Mouse (Mus musculus) gastrocnemius, adult 2 months (tissue): Measurements from ENCODE around the gene Sept12. TPM values are rescaled to one million over a fixed set of nuclear protein-coding genes. Genes with fewer than 3 reads are reported as not detected.

Source experiments
- DNase-seq: peaks from one replicate; pipeline ENCODE4 v3.0.0; 2022
- H3K27ac ChIP-seq: fragments of 200-600 bp; 2 replicates; pipeline ENCODE4 v1.8.1; 2022; ENCODE audit warnings: mild to moderate bottlenecking
- H3K4me3 ChIP-seq: fragments of 200-600 bp; 2 replicates; pipeline ENCODE4 v1.8.1; 2022; ENCODE audit warnings: mild to moderate bottlenecking, moderate library complexity
- CTCF ChIP-seq: fragments of 200-600 bp; IDR thresholded peaks from 2 replicates; pipeline ENCODE4 v1.8.1; 2022; ENCODE audit warnings: antibody characterized with exemption, mild to moderate bottlenecking, moderate library complexity
- intact Hi-C: fragments of 180-260 bp; cut with DNase I; formaldehyde crosslinking; loops from one replicate; pipeline ENCODE4 v1.15.1; 2025
- long read RNA-seq, 2 experiments: library from polyadenylated mRNA; stranded (forward); transcript quantifications; one replicate each; pipeline ENCODE4 v2.0.0; 2021
- total RNA-seq, 2 experiments: library from RNA; stranded (reverse); gene quantifications; 2 replicates each; pipeline ENCODE4 v1.2.3; 2021

Gene Sept12
- not detected for total RNA-seq
- long read RNA-seq, experiment 1: 0 reads
- long read RNA-seq, experiment 2: 0 reads

- DNase-seq: no peak
- intact Hi-C loops: no loop called here
- Histone ChIP-seq H3K4me3 (no peak within 1 kb of the TSS), H3K27ac (no peak within 1 kb of the TSS)
- TF ChIP-seq CTCF: no peak
These were observed at the start of gene Sept12 for GRCm38 (mm10) chr16:4997553-4997952. Sept12 (minus strand) TSS chr16:4997852.

GRCm38 (mm10) chr16:5045322-5045721 lies 47.7 kb upstream of the Sept12 start:
- Histone ChIP-seq H3K27ac (no peak overlapping the region), H3K4me3 (no peak overlapping the region)
- no peak for DNase-seq
- intact Hi-C loops: no loop called here
- no peak for TF ChIP-seq CTCF

- Histone ChIP-seq H3K4me3 (no peak overlapping the region), H3K27ac (no peak overlapping the region)
- no peak for TF ChIP-seq CTCF
- intact Hi-C loops: no loop called here
- DNase-seq: no peak
These were observed 39.1 kb upstream of the Sept12 start for GRCm38 (mm10) chr16:5036649-5037234.

- intact Hi-C loops: no loop called here
- Histone ChIP-seq H3K4me3 (no peak overlapping the region), H3K27ac (no peak overlapping the region)
- DNase-seq: no peak
- TF ChIP-seq CTCF: no peak
These were observed 37.9 kb upstream of the Sept12 start for GRCm38 (mm10) chr16:5035591-5035990.

DNA sequence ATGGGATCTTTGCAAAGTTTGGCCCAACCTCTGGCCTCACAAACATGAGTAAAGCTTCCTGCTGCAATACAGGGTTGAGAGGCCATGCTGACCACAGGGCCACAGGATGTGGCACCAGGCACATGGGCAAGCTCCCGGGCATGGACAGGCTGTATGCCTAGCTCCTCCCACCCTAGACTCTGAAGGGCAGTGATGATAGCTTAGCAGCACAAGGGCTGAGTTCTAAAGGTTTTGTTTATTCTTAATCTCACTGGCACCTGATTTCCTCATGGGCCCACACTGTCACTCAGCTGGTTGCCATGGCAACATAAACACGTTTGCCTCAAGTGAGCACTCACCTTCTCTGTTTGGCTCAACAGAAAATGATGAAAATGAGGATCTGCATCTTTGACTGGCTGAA lies 32.2 kb upstream of the Sept12 start:
- Histone ChIP-seq H3K4me3 (no peak overlapping the region), H3K27ac (no peak overlapping the region)
- intact Hi-C loops: no loop called here
- DNase-seq: no peak
- TF ChIP-seq CTCF: no peak

DNA sequence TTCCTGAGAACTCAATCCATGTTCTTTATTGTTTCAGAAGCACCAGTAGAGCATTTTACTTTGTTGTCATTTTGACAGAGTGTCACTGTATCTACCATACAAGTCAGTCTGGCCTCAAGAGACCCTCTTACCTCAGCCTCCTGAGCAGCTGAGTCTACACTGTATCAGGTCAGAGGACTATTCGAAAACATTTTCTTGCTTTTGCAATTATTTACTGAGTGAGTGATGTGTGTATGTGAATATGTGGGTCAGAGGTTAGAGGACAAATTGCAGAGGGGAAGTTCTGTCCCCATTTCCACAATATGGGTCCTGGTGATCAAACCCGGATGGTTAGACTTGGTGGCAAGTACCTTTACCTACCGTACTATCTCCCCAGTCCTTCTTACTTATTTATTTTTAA lies 26.4 kb upstream of the Sept12 start:
- Histone ChIP-seq H3K27ac (no peak overlapping the region), H3K4me3 (no peak overlapping the region)
- DNase-seq: no peak
- no peak for TF ChIP-seq CTCF
- intact Hi-C loops: no loop called here

- Histone ChIP-seq H3K4me3 (no peak overlapping the region), H3K27ac (no peak overlapping the region)
- intact Hi-C loops: loop anchor here (5.0 kb wide), 1 partner anchor 47 kb away; no protein-coding TSS in a partner anchor
- DNase-seq: no peak
- TF ChIP-seq CTCF: no peak
These were observed 16.9 kb upstream of the Sept12 start for GRCm38 (mm10) chr16:5014578-5014977.

- TF ChIP-seq CTCF: peak; percentile 20; the same call in 1 of the 2 replicates
- Histone ChIP-seq H3K27ac (peak within 1 kb of the TSS; percentile 80), H3K4me3 (peak within 1 kb of the TSS; percentile 95)
- peak; percentile 99 for DNase-seq
- intact Hi-C loops: loop anchor here (5.0 kb wide), 1 partner anchor 46 kb away; no protein-coding TSS in a partner anchor
These were observed 15.6 kb upstream of the Sept12 start, which contains the start of gene Rogdi for GRCm38 (mm10) chr16:5013054-5013838. Rogdi (minus strand) TSS chr16:5013553.

DNA sequence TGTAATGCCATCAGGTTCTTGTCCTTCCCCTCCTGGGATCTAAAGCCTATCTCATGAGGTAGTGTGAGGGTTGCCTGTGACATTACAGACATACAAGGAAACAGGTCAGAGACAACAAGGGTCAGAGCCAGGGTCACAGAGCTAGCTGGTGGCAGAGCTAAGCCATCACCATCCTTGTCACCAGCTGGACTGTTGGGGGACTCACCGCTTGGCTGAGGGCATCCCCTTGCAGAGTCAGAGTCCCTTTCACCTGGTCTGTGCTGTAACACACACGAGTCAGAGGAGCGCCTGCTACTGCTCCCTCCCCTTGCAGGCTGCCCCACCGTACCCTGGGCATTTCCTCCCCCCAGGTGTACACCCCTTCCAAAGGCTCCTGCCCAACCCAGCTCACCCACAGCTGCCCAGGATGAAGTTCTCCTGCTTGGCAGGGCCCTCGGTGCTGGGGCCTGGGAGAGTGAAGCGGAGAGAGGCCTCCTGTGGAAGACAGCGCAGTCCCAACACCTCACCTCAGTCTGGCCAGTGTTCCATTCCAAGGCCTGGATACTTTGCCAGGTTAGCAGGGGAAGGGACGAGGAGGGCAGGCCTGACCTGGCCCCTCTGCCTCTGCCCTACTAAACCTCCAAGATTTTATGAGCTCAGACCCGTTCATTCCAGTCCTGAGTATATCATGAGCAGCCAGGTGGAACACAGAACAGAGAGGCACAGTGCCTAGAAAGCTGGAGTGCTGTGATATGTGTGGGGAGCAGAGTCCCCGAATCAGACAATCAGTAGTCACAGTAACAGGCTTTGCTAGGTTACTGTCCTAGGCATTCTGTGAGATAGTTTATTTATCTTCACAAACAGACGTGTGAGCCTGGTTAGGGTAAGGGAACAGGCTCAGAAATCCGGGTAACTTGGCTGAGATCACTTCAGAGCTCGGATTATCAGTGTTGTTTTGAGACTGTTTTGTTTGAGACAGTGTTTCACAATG lies 14.7 kb upstream of the Sept12 start:
- TF ChIP-seq CTCF: no peak
- Histone ChIP-seq H3K27ac (peak overlapping the region; percentile 80; the same call in 1 of the 2 replicates), H3K4me3 (peak overlapping the region; percentile 95)
- DNase-seq: no peak
- intact Hi-C loops: loop anchor here (5.0 kb wide), 1 partner anchor 45 kb away; no protein-coding TSS in a partner anchor

GRCm38 (mm10) chr16:5011285-5011684 lies 13.6 kb upstream of the Sept12 start:
- no peak for TF ChIP-seq CTCF
- DNase-seq: no peak
- Histone ChIP-seq H3K27ac (no peak overlapping the region), H3K4me3 (no peak overlapping the region)
- intact Hi-C loops: loop anchor here (5.0 kb wide), 1 partner anchor 44 kb away; no protein-coding TSS in a partner anchor

- Histone ChIP-seq H3K4me3 (no peak overlapping the region), H3K27ac (no peak overlapping the region)
- no peak for DNase-seq
- TF ChIP-seq CTCF: no peak
- intact Hi-C loops: loop anchor here (5.0 kb wide), 1 partner anchor 43 kb away; no protein-coding TSS in a partner anchor
These were observed 12.8 kb upstream of the Sept12 start for GRCm38 (mm10) chr16:5010371-5010935.

DNA sequence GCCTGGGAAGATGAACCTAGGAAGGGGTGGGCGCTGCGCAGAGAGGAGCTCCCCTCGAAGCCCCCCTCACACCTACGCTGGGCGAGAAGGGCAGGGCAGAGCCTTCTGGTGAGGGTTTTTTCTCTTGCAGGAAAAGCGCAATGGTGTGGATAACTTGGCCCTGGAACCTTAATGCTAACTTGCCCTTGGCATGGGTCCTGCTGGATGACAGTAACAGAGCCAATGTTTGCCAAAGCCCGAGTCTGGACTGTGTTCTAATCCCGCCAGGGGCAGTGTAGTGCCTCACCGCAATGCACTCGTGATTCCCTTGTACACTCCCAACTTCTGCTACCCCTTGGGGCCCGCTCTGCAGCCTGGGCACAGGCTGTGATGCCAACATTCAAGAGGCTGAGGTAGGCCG lies 10.4 kb upstream of the Sept12 start:
- DNase-seq: no peak
- Histone ChIP-seq H3K4me3 (no peak overlapping the region), H3K27ac (no peak overlapping the region)
- intact Hi-C loops: no loop called here
- TF ChIP-seq CTCF: no peak
